Mouse (Mus musculus): ENCODE measurements at regions not wholly inside any gene's neighbourhood (a gene's known extent, or its start where the extent isn't known, plus 50 kb on each side); places are given as distances from the start of the nearest gene placed in this dataset.
A peak's percentile ranks its signal among the peaks of the same experiment; 100 is the strongest.

- no peaks in the 10 kb centered on the region for H3K36me3 ChIP-seq
- 82% methylated on average over 3 of the region's 3 CpGs for WGBS
- no peak overlapping the region for H3K27ac ChIP-seq
- no peak overlapping the region for H3K4me2 ChIP-seq
- H3K27me3 ChIP-seq: no peaks in the 10 kb centered on the region
- no peak overlapping the region for H3K4me3 ChIP-seq (replicated peaks)
- no peak overlapping the region for H3K9ac ChIP-seq (replicated peaks)
- no peaks in the 10 kb centered on the region for H3K9me3 ChIP-seq
- no peaks in the 10 kb centered on the region for H3K4me1 ChIP-seq (replicated peaks)
- no peak for ATAC-seq (ENCODE audit: insufficient number of reproducible peaks, insufficient read depth, low FRiP score, low TSS enrichment, low read depth)
Observed at GRCm38 (mm10) chr14:105779760-105780159, 116.9 kb downstream of the Spry2 start.

GRCm38 (mm10) chr14:105779349-105779748 lies 117.3 kb downstream of the Spry2 start:
- no peak overlapping the region for H3K4me3 ChIP-seq (replicated peaks)
- no peak overlapping the region for H3K27ac ChIP-seq
- no peaks in the 10 kb centered on the region for H3K27me3 ChIP-seq
- H3K4me1 ChIP-seq (replicated peaks): no peaks in the 10 kb centered on the region
- H3K36me3 ChIP-seq: no peaks in the 10 kb centered on the region
- no peak overlapping the region for H3K4me2 ChIP-seq
- 86% methylated on average over 4 of the region's 4 CpGs for WGBS
- H3K9ac ChIP-seq (replicated peaks): no peak overlapping the region
- no peak for ATAC-seq (ENCODE audit: insufficient number of reproducible peaks, insufficient read depth, low FRiP score, low TSS enrichment, low read depth)
- H3K9me3 ChIP-seq: no peaks in the 10 kb centered on the region

- WGBS: 93% methylated on average over 12 of the region's 12 CpGs
- no peaks in the 10 kb centered on the region for H3K9me3 ChIP-seq
- H3K36me3 ChIP-seq: no peaks in the 10 kb centered on the region
- ATAC-seq (ENCODE audit: insufficient number of reproducible peaks, insufficient read depth, low FRiP score, low TSS enrichment, low read depth): no peak
- no peak overlapping the region for H3K27ac ChIP-seq
- H3K9ac ChIP-seq (replicated peaks): no peak overlapping the region
- no peaks in the 10 kb centered on the region for H3K4me1 ChIP-seq (replicated peaks)
- no peak overlapping the region for H3K4me2 ChIP-seq
- H3K4me3 ChIP-seq (replicated peaks): no peak overlapping the region
- H3K27me3 ChIP-seq: no peaks in the 10 kb centered on the region
Observed at GRCm38 (mm10) chr14:105773674-105774073, 122.9 kb downstream of the Spry2 start.

GRCm38 (mm10) chr14:105767100-105767499 lies 129.5 kb downstream of the Spry2 start:
- Histone ChIP-seq H3K27ac (no peak overlapping the region), H3K4me1 (replicated peaks) (no peaks in the 10 kb centered on the region), H3K9ac (replicated peaks) (no peak overlapping the region), H3K36me3 (no peaks in the 10 kb centered on the region), H3K9me3 (no peaks in the 10 kb centered on the region), H3K4me3 (replicated peaks) (no peak overlapping the region), H3K4me2 (no peak overlapping the region), H3K27me3 (no peaks in the 10 kb centered on the region)
- no peak for ATAC-seq (ENCODE audit: insufficient number of reproducible peaks, insufficient read depth, low FRiP score, low TSS enrichment, low read depth)
- WGBS: 66% methylated on average over 4 of the region's 4 CpGs

GRCm38 (mm10) chr14:105752509-105753375 lies 143.9 kb downstream of the Spry2 start:
- H3K36me3 ChIP-seq: no peaks in the 10 kb centered on the region
- H3K9me3 ChIP-seq: no peaks in the 10 kb centered on the region
- no peak overlapping the region for H3K9ac ChIP-seq (replicated peaks)
- no peak overlapping the region for H3K4me2 ChIP-seq
- H3K27ac ChIP-seq: no peak overlapping the region
- H3K27me3 ChIP-seq: no peaks in the 10 kb centered on the region
- 56% methylated on average over 4 of the region's 4 CpGs for WGBS
- H3K4me3 ChIP-seq (replicated peaks): no peak overlapping the region
- ATAC-seq (ENCODE audit: insufficient number of reproducible peaks, insufficient read depth, low FRiP score, low TSS enrichment, low read depth): no peak
- H3K4me1 ChIP-seq (replicated peaks): no peaks in the 10 kb centered on the region

- ATAC-seq (ENCODE audit: insufficient number of reproducible peaks, insufficient read depth, low FRiP score, low TSS enrichment, low read depth): no peak
- no peak overlapping the region for H3K4me2 ChIP-seq
- H3K27ac ChIP-seq: no peak overlapping the region
- no peaks in the 10 kb centered on the region for H3K36me3 ChIP-seq
- H3K9me3 ChIP-seq: no peaks in the 10 kb centered on the region
- WGBS: 91% methylated on average over 7 of the region's 7 CpGs
- no peak overlapping the region for H3K4me3 ChIP-seq (replicated peaks)
- H3K27me3 ChIP-seq: no peaks in the 10 kb centered on the region
- H3K4me1 ChIP-seq (replicated peaks): no peaks in the 10 kb centered on the region
- H3K9ac ChIP-seq (replicated peaks): no peak overlapping the region
Observed at GRCm38 (mm10) chr14:105751762-105752161, 144.9 kb downstream of the Spry2 start.

GRCm38 (mm10) chr14:105744578-105744977 lies 152.0 kb downstream of the Spry2 start:
- WGBS: 89% methylated on average over 2 of the region's 2 CpGs
- no peak overlapping the region for H3K4me3 ChIP-seq (replicated peaks)
- no peaks in the 10 kb centered on the region for H3K36me3 ChIP-seq

GRCm38 (mm10) chr14:105744125-105744524 lies 152.5 kb downstream of the Spry2 start:
- WGBS: 64% methylated on average over 3 of the region's 3 CpGs
- no peak for ATAC-seq (ENCODE audit: insufficient number of reproducible peaks, insufficient read depth, low FRiP score, low TSS enrichment, low read depth)
- Histone ChIP-seq H3K9ac (replicated peaks) (no peak overlapping the region), H3K36me3 (no peaks in the 10 kb centered on the region), H3K9me3 (no peaks in the 10 kb centered on the region), H3K4me1 (replicated peaks) (no peaks in the 10 kb centered on the region), H3K4me2 (no peak overlapping the region), H3K4me3 (replicated peaks) (no peak overlapping the region), H3K27me3 (no peaks in the 10 kb centered on the region), H3K27ac (no peak overlapping the region)

More at GRCm38 (mm10) chr14:105744578-105744977, 152.0 kb downstream of the Spry2 start:
- no peak for ATAC-seq (ENCODE audit: insufficient number of reproducible peaks, insufficient read depth, low FRiP score, low TSS enrichment, low read depth)
- no peaks in the 10 kb centered on the region for H3K4me1 ChIP-seq (replicated peaks)
- H3K27ac ChIP-seq: no peak overlapping the region
- H3K27me3 ChIP-seq: no peaks in the 10 kb centered on the region
- no peak overlapping the region for H3K4me2 ChIP-seq
- H3K9me3 ChIP-seq: no peaks in the 10 kb centered on the region
- no peak overlapping the region for H3K9ac ChIP-seq (replicated peaks)

- Histone ChIP-seq H3K4me2 (no peak overlapping the region), H3K9ac (replicated peaks) (no peak overlapping the region), H3K27ac (no peak overlapping the region), H3K36me3 (no peaks in the 10 kb centered on the region), H3K27me3 (no peaks in the 10 kb centered on the region), H3K9me3 (no peaks in the 10 kb centered on the region), H3K4me1 (replicated peaks) (peaks cover 8% of the 10 kb centered on the region), H3K4me3 (replicated peaks) (no peak overlapping the region)
- WGBS: 77% methylated on average over 11 of the region's 11 CpGs
- no peak for ATAC-seq (ENCODE audit: insufficient number of reproducible peaks, insufficient read depth, low FRiP score, low TSS enrichment, low read depth)
Observed at GRCm38 (mm10) chr14:105740889-105741288, 155.7 kb downstream of the Spry2 start.

- Histone ChIP-seq H3K4me3 (replicated peaks) (no peak overlapping the region), H3K9me3 (no peaks in the 10 kb centered on the region), H3K4me1 (replicated peaks) (peaks cover 24% of the 10 kb centered on the region), H3K9ac (replicated peaks) (no peak overlapping the region), H3K27me3 (no peaks in the 10 kb centered on the region), H3K36me3 (no peaks in the 10 kb centered on the region), H3K27ac (no peak overlapping the region), H3K4me2 (no peak overlapping the region)
- no peak for ATAC-seq (ENCODE audit: insufficient number of reproducible peaks, insufficient read depth, low FRiP score, low TSS enrichment, low read depth)
- WGBS: 85% methylated on average over 5 of the region's 5 CpGs
Observed at GRCm38 (mm10) chr14:105738568-105738967, 158.1 kb downstream of the Spry2 start.

- H3K4me3 ChIP-seq (replicated peaks): no peak overlapping the region
- no peaks in the 10 kb centered on the region for H3K27me3 ChIP-seq
- no peaks in the 10 kb centered on the region for H3K9me3 ChIP-seq
- H3K9ac ChIP-seq (replicated peaks): no peak overlapping the region
- H3K36me3 ChIP-seq: no peaks in the 10 kb centered on the region
- WGBS: 10% methylated on average over 6 of the region's 6 CpGs
- no peak overlapping the region for H3K27ac ChIP-seq
- peak overlapping the region; percentile 22 for H3K4me2 ChIP-seq
- peak; percentile 18; the same call in 1 of the 2 replicates for ATAC-seq (ENCODE audit: insufficient number of reproducible peaks, insufficient read depth, low FRiP score, low TSS enrichment, low read depth)
- peaks cover 45% of the 10 kb centered on the region for H3K4me1 ChIP-seq (replicated peaks)
Observed at GRCm38 (mm10) chr14:105736352-105736751, 160.3 kb downstream of the Spry2 start.

- no peak overlapping the region for H3K27ac ChIP-seq
Observed at GRCm38 (mm10) chr14:105734291-105734690, 162.3 kb downstream of the Spry2 start.

More at GRCm38 (mm10) chr14:105734291-105734690, 162.3 kb downstream of the Spry2 start:
- no peak overlapping the region for H3K4me3 ChIP-seq (replicated peaks)
- H3K4me2 ChIP-seq: no peak overlapping the region
- no peak overlapping the region for H3K9ac ChIP-seq (replicated peaks)
- ATAC-seq (ENCODE audit: insufficient number of reproducible peaks, insufficient read depth, low FRiP score, low TSS enrichment, low read depth): no peak
- H3K27me3 ChIP-seq: no peaks in the 10 kb centered on the region
- peaks cover 53% of the 10 kb centered on the region for H3K4me1 ChIP-seq (replicated peaks)
- H3K9me3 ChIP-seq: no peaks in the 10 kb centered on the region
- H3K36me3 ChIP-seq: no peaks in the 10 kb centered on the region
- WGBS: 86% methylated on average over 7 of the region's 7 CpGs

Data from limb, embryonic 12.5 days (tissue).